Mouse (Mus musculus): ENCODE results near the gene Arap1.
A peak's percentile ranks its signal among the peaks of the same experiment; 100 is the strongest.

Gene Arap1

GRCm38 (mm10) chr7:101347767-101348270, at the start of gene Arap1:
Gene Arap1 (plus strand): TSS chr7:101348067.
- peak; percentile 78 for DNase-seq (ENCODE audit: low read depth, low spot score)

- DNase-seq (ENCODE audit: low read depth, low spot score), result no peak
Observed at GRCm38 (mm10) chr7:101298375-101298774, 49.5 kb upstream of the Arap1 start.

GRCm38 (mm10) chr7:101301361-101301880, 46.4 kb upstream of the Arap1 start:
- DNase-seq (ENCODE audit: low read depth, low spot score), result peak; percentile 78

DNA sequence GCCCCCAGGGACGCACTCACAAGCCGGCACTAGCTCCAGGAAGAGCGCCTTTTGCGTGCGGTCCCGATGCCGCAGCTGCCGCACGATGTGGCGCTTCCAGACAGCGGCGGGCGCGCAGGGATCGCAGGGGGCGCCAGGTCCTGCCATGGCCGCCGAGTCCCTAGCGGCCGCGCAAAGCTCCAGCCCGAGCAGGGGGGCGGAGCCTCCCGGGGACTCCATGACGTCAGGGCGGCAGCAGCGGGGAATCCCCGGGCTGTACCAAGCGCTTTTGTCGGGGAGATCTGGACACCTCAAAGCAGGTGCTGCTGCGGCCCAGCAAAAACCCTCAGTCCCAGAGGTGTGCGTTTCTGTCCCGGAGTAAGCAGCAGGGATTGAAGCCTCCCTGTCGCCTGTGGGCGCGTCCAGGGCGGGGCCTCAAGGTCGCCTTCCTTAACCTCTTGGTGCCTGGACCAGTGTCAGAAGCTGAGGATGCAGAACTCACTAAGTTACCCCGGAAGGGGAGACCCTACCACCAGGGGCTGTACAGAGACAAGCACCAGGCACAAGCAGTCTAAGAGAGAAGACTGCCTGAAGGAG, 45.9 kb upstream of the Arap1 start, which contains the start of gene Atg16l2:
TSS of gene Atg16l2 (minus strand) at position 371 of the 576 bp plus-strand sequence.
- DNase-seq (ENCODE audit: low read depth, low spot score), result peak; percentile 98

DNA sequence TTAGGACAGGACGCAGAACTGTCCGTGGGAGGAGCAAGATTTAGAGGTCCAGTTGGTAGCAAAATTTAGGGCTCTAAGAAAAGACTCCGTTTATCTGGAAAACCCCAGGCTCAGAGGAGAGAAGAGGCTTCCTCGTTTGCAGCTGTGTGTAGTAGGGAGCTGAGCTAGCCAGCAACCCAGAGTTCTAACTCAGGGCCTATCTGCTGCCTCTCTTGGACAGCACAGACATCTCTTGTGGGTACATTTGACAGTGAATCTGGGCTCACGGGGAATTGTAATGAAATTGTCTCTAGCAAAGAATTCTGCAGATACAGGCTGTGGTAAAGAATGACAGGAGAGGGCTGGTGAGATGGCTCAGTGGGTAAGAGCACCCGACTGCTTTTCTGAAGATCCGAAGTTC, 45.2 kb upstream of the Arap1 start:
- no peak for DNase-seq (ENCODE audit: low read depth, low spot score)

DNA sequence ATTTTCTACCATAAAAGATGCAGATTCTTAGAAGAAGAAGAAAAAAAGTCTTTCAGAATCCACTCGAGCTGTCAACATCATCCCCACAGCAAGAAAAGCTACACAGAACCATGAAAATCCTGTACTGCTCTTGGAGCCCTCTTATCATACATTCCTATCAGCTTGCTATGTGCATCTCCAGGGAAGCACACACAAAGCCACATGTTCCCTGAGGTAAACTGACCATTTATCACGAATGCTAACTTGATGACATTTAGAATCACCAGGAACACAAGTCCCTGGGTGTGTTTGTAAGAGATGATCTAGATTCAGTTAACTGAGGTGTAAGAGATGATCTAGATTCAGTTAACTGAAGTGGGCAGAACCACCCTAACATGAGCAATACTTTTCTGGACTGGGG, 41.0 kb upstream of the Arap1 start:
- DNase-seq (ENCODE audit: low read depth, low spot score), result no peak

- DNase-seq (ENCODE audit: low read depth, low spot score), result no peak
Observed at GRCm38 (mm10) chr7:101309985-101310326, 37.9 kb upstream of the Arap1 start.

GRCm38 (mm10) chr7:101310327-101311028, 37.4 kb upstream of the Arap1 start:
- peak; percentile 99 for DNase-seq (ENCODE audit: low read depth, low spot score)

DNA sequence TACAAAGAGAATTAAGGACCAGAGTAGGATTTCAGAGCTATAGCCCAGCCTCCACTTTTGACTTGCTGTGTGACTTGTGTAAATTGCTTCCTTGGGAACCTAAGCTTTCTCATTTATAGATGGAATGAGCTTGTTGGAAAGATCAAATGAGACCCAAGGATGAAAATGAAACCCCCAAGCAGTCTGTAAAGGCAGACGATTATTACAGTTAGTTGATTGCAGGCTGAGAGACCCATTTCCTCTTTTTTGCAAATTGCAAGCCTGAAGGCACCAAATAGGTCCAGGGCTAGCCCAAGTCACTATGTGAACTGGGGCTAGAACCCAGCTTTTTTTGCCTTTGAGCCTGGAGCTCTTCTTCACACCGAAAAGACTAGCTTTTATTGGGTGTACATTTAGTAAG, 36.8 kb upstream of the Arap1 start:
- DNase-seq (ENCODE audit: low read depth, low spot score), result no peak

DNA sequence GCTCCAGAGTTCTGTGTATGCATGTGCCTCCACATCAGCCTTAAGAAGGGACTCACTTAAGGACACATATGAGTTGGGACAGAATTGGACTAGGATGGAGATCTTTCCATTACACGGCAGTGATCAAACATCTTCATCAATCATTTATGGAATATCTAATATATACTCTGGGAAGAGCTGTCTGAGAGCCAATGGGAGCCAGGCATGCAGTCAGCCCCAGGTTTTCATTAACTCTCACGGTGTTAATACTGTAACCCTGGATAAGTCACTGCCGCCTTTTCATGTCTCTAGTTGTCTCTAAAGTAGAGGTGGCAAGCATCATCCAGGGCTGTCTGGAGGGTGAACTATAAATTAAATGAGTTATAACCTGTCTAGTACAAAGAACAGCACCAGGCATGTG, 34.8 kb upstream of the Arap1 start:
- no peak for DNase-seq (ENCODE audit: low read depth, low spot score)

- DNase-seq (ENCODE audit: low read depth, low spot score), result no peak
Observed at GRCm38 (mm10) chr7:101314396-101314795, 33.5 kb upstream of the Arap1 start.

GRCm38 (mm10) chr7:101315699-101316098, 32.2 kb upstream of the Arap1 start:
- DNase-seq (ENCODE audit: low read depth, low spot score), result no peak

GRCm38 (mm10) chr7:101316591-101317001, 31.3 kb upstream of the Arap1 start:
- DNase-seq (ENCODE audit: low read depth, low spot score), result no peak

DNA sequence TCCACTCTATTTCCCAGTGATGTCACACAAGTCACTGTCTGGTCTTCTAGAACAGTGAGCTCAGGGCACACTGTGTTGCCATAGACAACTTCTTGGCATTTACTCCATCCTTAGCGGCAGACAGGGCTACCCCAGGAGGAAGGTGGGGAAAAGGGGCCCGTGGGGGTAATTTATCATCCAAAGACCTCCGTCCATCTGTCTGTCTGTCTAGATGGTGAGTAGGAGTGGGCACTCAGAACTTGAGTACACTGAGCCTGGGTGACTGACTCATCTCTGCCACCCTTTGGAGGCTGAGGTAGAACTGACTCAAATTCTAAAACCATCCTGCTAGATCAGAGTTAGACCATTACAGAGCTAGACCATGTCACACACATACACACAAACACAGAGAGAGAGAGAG, 30.9 kb upstream of the Arap1 start, which contains the start of gene Stard10:
TSS of gene Stard10 (plus strand) at position 73 of the 400 bp plus-strand sequence.
- no peak for DNase-seq (ENCODE audit: low read depth, low spot score)

GRCm38 (mm10) chr7:101318848-101319247, 29.0 kb upstream of the Arap1 start:
- no peak for DNase-seq (ENCODE audit: low read depth, low spot score)

DNA sequence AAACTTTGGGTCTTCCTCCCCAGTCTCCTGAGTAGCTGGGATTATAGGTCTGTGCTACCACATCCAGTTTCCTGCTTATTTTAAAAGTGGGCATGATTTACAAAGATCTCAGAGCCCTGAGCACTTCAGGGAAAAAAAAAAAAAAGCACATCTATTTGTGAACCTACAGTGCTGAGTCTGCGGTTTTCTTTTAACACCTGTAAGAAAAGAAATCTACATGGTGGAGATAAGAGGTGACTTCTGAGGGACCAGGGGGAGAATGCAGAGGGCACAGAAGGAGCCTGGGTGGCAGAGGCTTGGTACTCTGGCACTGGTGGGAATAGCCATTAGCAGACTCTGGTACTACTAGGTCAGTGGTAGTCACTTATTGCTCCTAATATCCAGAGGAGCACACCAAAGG, 28.1 kb upstream of the Arap1 start:
- no peak for DNase-seq (ENCODE audit: low read depth, low spot score)

- DNase-seq (ENCODE audit: low read depth, low spot score), result peak; percentile 71
Observed at GRCm38 (mm10) chr7:101320399-101321217, 27.3 kb upstream of the Arap1 start.

- DNase-seq (ENCODE audit: low read depth, low spot score), result peak; percentile 44
Observed at GRCm38 (mm10) chr7:101321218-101321827, 26.5 kb upstream of the Arap1 start.

DNA sequence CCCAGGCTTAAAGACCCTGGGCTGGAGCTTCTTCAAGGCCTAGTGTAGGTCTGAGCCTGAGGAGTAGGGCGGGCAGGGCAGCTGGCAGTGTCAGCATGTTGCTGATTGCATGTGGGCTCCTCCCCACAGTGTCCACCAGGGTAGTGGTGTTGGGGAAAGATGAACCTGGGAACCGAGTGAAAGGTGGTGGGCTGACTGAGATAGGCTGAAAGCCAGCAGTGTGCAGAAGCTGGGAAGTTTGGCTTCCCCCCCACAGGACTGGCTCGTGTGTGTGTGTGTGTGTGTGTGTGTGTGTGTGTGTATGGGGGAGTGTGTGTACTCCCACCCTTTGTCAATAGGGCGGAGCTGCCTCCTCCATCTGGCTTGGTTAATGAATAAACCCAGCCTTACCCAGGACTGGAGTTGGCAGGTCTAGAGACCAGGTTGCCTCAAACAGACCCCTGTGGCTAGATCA, 24.7 kb upstream of the Arap1 start:
- no peak for DNase-seq (ENCODE audit: low read depth, low spot score)

GRCm38 (mm10) chr7:101324142-101324962, 23.5 kb upstream of the Arap1 start:
- DNase-seq (ENCODE audit: low read depth, low spot score), result no peak

GRCm38 (mm10) chr7:101326006-101326405, 21.9 kb upstream of the Arap1 start:
- no peak for DNase-seq (ENCODE audit: low read depth, low spot score)

All from CD4-positive, CD25-positive, alpha-beta regulatory T cell, adult 2 months (primary cell).